Mouse (Mus musculus) intestine, embryonic 15.5 days (tissue): ENCODE measurements around the gene Mettl5. TPM values are rescaled to one million over a fixed set of nuclear protein-coding genes. Genes with fewer than 3 reads are reported as not detected.
A peak's percentile ranks its signal among the peaks of the same experiment; 100 is the strongest.
"Not testable (repeated sequence)": the region's sequence is repeated elsewhere in the genome, so short reads cannot be mapped to it uniquely, and the experiment has no call there.

ENCODE experiments used
- ATAC-seq: fragments of 200-750 bp; cut with Nextera tagmentation; 2 replicates; pipeline ENCODE4 v1.8.0; 2017; ENCODE audit warnings: moderate TSS enrichment, moderate library complexity
- H3K27ac ChIP-seq: fragments of 300-500 bp; sonication (generic); 2 replicates; pipeline ENCODE4 v1.5.1; 2015; ENCODE audit warnings: mild to moderate bottlenecking, inconsistent platforms
- H3K27me3 ChIP-seq: fragments of 300-500 bp; sonication (generic); replicated peaks from 2 replicates; pipeline ENCODE4 v1.6.1; 2015; ENCODE audit warnings: inconsistent platforms
- H3K36me3 ChIP-seq: fragments of 300-500 bp; sonication (generic); 2 replicates; pipeline ENCODE4 v1.6.1; 2015; ENCODE audit warnings: inconsistent platforms
- H3K4me1 ChIP-seq: fragments of 300-500 bp; sonication (generic); replicated peaks from 2 replicates; pipeline ENCODE4 v1.6.1; 2015; ENCODE audit warnings: inconsistent platforms
- H3K4me2 ChIP-seq: fragments of 300-500 bp; sonication (generic); replicated peaks from 2 replicates; pipeline ENCODE4 v1.6.1; 2015; ENCODE audit warnings: mild to moderate bottlenecking, inconsistent platforms
- H3K4me3 ChIP-seq: fragments of 300-500 bp; sonication (generic); replicated peaks from 2 replicates; pipeline ENCODE4 v1.5.1; 2015; ENCODE audit warnings: inconsistent platforms
- H3K9ac ChIP-seq: fragments of 300-500 bp; sonication (generic); 2 replicates; pipeline ENCODE4 v1.6.1; 2015; ENCODE audit warnings: inconsistent platforms
- H3K9me3 ChIP-seq: fragments of 300-500 bp; sonication (generic); 2 replicates; pipeline ENCODE4 v1.6.1; 2016; ENCODE audit warnings: inconsistent platforms
- WGBS: fragments of 180-500 bp; shearing (Covaris S2); methylation state at CpG from one replicate; pipeline ENCODE4 v1.1.7; 2015; 5-methylcytosine and 5-hydroxymethylcytosine counted together
- polyA plus RNA-seq: library from polyadenylated mRNA; unstranded; fragments of >200 nt; fragmentation: Nextera tagmentation; extraction: Ambion mirVana; gene quantifications from 2 replicates; pipeline ENCODE4 v1.2.1, GENCODE M21; 2015

Gene Mettl5
- polyA plus RNA-seq, result 39.8 and 41.2 TPM in 2 replicates

DNA sequence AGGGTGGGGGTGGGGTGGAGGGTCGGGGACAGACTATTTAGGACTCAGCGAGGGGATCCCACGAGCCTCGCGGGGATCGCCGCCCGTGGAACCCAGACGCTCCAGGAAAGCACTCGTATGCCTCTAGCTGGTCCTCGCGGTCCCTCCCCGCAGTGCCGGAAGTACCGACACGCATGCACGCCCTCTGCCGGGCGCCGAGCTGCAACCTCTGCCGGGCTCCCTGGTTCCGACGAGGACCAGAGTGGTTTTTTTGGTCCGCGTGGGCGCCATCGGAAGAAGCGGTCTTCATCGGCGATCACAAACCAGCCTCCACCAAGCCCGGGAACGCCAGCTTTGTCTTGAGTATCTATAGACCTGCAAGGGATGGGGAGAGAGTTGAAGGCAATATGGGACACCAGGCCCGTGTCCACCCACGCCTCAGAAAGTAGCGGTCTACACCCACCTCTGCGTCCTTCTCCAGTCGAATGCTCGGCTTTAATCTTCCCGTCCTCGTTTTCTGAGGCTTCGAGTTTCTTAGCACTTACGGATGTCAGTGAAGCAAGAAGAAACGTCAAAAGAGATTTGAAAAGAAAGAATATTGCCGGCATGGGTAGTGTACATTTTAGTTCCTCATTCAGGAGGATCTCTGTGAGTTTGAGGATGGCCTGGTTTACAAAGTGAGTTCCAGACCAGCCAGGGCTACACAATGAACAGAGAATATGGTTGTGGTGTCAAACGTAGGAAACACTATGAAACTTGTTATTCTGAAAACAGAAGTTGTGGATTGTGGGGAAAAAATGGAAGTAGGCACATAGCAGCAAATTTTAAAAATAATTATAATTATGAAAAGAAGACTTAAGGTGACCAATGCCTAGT, at the start of gene Mettl5:
Gene Mettl5, minus strand, starts transcription at position 165 of the 855 bp plus-strand sequence.
- H3K36me3 ChIP-seq, result no peaks in the 10 kb centered on the region
- peak within 1 kb of the TSS; percentile 88 for H3K9ac ChIP-seq
- peak within 1 kb of the TSS; percentile 64 for H3K27ac ChIP-seq
- WGBS, result 2% methylated on average over 45 of the region's 45 CpGs
- H3K4me3 ChIP-seq, result peak within 1 kb of the TSS; percentile 63
- no peaks in the 10 kb centered on the region for H3K9me3 ChIP-seq
- H3K27me3 ChIP-seq, result no peaks in the 10 kb centered on the region
- ATAC-seq, result peak; percentile 99
- peak within 1 kb of the TSS; percentile 71 for H3K4me2 ChIP-seq
- H3K4me1 ChIP-seq, result 0 out of 2 replicates have a peak, but pooled peaks cover 2% of the 10 kb centered on the region

DNA sequence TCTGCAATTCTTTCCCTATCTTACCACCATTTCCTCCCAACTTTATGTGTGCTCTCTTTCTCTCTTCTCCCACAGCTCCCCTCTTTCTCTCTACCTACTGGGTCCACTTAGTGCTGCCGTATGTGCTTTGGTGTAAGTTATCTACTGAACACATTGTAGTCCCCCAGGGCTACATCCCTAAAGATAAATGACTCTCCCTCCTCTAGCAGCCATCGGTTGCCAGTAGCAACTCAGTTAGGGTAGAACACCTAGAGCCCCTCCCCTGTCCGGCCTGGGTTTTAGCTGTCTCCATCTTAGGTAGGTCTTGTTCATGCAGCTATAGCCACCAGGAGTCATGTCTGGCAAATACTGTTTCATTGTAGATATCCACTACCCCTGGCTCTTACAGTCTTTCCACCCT, 39.5 kb upstream of the Mettl5 start:
- Histone ChIP-seq H3K9me3 (no peaks in the 10 kb centered on the region), H3K4me1 (no peaks in the 10 kb centered on the region), H3K9ac (no peak overlapping the region), H3K4me3 (no peak overlapping the region), H3K4me2 (no peak overlapping the region), H3K27me3 (no peaks in the 10 kb centered on the region), H3K36me3 (peaks cover 5% of the 10 kb centered on the region; the same call in 1 of the 2 replicates), H3K27ac (no peak overlapping the region)
- 87% methylated on average over 3 of the region's 3 CpGs for WGBS
- ATAC-seq, result no peak

DNA sequence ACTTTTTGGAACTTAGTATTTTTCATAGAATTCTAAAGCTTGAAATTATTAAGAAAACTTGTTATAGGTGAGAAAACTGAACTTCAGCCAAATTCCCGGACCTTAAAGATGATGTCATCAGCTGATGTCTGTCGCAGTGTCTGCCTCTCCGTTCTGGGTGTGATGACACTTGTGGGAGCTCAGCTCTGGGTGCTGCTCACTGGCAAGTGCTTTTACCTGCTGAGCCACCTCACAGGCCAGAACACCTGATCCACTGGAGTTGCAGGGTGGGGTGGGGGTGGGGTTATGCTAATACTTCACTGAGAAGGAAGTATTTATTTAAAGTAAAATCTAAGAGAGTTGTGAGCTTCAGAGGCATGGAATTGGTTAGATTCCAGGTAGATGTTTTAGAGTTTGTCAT, 31.9 kb upstream of the Mettl5 start:
- no peak; the same call in 1 of the 2 replicates for ATAC-seq
- WGBS, result 87% methylated on average over 3 of the region's 3 CpGs
- Histone ChIP-seq H3K4me1 (no peaks in the 10 kb centered on the region), H3K9me3 (no peaks in the 10 kb centered on the region), H3K9ac (no peak overlapping the region), H3K4me3 (no peak overlapping the region), H3K36me3 (peaks cover 7% of the 10 kb centered on the region; the same call in 1 of the 2 replicates), H3K4me2 (no peak overlapping the region), H3K27me3 (no peaks in the 10 kb centered on the region), H3K27ac (no peak overlapping the region)

GRCm38 (mm10) chr2:69912801-69913200, 27.4 kb upstream of the Mettl5 start:
- H3K27me3 ChIP-seq, result no peaks in the 10 kb centered on the region
- no peaks in the 10 kb centered on the region for H3K9me3 ChIP-seq
- H3K4me2 ChIP-seq, result no peak overlapping the region
- no peak for ATAC-seq
- no peak overlapping the region for H3K4me3 ChIP-seq
- peaks cover 5% of the 10 kb centered on the region; the same call in 1 of the 2 replicates for H3K36me3 ChIP-seq
- no peak overlapping the region for H3K27ac ChIP-seq
- 55% methylated on average over 2 of the region's 2 CpGs for WGBS
- H3K4me1 ChIP-seq, result no peaks in the 10 kb centered on the region
- H3K9ac ChIP-seq, result no peak overlapping the region

- H3K4me1 ChIP-seq, H3K9me3 ChIP-seq, H3K4me2 ChIP-seq, H3K27me3 ChIP-seq, ATAC-seq, H3K9ac ChIP-seq, H3K27ac ChIP-seq, H3K36me3 ChIP-seq, H3K4me3 ChIP-seq: not testable (repeated sequence)
- 88% methylated on average over 4 of the region's 4 CpGs for WGBS
These were observed 22.0 kb upstream of the Mettl5 start for GRCm38 (mm10) chr2:69907394-69907793.

DNA sequence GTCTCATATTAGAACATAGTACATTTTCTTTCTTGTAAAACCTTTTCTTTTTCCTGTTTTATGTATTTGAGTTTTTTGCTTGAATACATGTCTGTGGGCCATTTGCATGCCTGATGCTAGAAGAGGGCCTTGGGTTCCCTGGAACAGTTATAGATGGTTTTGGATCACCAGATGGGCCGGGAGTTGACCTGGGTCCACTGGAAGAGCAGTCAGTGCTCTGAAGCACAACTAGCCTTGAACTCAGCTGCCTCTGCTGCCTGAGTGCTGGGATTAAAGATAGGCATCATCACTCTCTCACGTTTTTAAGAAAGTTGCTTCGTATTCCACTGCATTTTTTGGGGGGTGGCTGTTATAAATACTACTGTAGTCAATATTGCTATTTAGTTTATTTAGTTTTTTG, 18.1 kb upstream of the Mettl5 start:
- no peak for ATAC-seq
- H3K4me2 ChIP-seq, result no peak overlapping the region
- H3K9ac ChIP-seq, result no peak overlapping the region
- H3K9me3 ChIP-seq, result no peaks in the 10 kb centered on the region
- H3K4me1 ChIP-seq, result peaks cover under 1% of the 10 kb centered on the region; the same call in 1 of the 2 replicates
- H3K27me3 ChIP-seq, result no peaks in the 10 kb centered on the region
- H3K36me3 ChIP-seq, result no peaks in the 10 kb centered on the region
- no peak overlapping the region for H3K4me3 ChIP-seq
- WGBS, result 88% methylated on average over 3 of the region's 3 CpGs
- H3K27ac ChIP-seq, result no peak overlapping the region

DNA sequence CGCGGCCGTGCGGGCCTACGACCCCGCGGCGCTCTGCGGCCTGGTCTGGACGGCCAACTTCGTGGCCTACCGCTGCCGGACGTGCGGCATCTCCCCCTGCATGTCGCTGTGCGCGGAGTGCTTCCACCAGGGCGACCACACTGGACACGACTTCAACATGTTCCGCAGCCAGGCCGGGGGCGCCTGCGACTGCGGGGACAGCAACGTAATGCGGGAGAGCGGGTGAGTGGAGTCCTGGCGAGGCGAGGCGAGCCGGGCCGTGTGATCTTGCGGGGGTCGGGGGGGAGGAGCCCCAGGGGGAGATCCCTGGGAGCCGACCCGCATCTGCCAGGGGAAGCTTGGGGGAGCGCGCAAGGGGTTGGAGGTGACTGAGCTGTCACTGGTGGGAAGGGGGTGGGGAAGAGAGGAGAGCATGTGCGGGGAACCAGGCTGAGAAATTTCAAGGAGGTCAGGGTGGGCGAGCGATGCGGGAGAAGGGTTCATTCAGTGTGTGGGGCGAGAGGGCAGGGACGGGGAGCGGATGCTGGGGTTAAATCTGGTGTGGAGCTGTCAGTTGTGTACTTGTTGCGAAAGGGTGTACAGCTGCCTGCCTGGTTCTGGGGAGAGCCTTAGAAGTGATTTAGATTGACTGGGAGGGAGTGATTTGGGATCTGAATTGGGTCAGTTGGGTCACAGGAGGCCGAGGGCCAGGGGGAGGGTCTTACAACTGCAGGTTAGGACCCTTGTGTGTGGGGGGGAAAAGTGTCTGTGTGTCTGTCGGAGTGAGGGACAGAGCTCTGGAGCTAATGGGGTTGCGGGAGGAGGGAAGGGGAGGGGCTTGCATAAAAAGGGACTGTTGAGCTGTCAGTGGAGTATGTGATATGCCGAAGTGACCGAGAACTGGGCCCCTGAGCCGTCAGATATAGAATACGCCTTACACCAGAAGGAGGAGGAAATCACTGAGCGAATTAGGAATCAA, 12.5 kb upstream of the Mettl5 start:
- peak overlapping the region; percentile 94 for H3K4me3 ChIP-seq
- no peaks in the 10 kb centered on the region for H3K36me3 ChIP-seq
- no peaks in the 10 kb centered on the region for H3K27me3 ChIP-seq
- WGBS, result under 1% methylated on average over 55 of the region's 55 CpGs
- H3K4me2 ChIP-seq, result peak overlapping the region; percentile 87
- H3K27ac ChIP-seq, result peak overlapping the region; percentile 88
- peak overlapping the region; percentile 96 for H3K9ac ChIP-seq
- ATAC-seq, result peak; percentile 83
- H3K4me1 ChIP-seq, result peaks cover 3% of the 10 kb centered on the region; the same call in 1 of the 2 replicates
- no peaks in the 10 kb centered on the region for H3K9me3 ChIP-seq

DNA sequence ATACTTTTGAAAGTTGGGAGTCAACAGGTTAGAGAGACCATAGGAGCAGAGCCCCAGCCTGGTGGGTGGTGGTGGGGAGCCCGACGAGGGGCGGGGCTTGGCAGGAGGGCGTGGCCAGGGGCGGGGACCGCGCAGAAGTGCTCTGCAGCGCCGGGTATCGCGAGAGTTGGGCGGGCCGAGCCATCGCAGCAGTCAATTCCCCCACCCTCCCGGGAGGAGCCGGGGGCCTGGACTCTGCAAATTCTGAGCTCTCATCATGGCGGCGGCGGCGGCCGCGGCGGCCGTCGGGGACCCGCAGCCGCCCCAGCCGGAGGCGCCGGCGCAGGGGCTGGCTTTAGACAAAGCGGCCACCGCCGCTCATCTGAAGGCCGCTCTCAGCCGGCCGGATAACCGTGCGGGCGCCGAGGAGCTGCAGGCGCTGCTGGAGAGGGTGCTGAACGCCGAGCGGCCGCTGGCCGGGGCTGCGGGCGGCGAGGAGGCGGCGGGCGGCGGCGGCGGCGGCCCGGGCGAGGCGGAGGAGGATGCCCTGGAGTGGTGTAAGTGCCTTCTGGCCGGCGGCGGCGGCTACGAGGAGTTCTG, 11.7 kb upstream of the Mettl5 start, which contains the start of gene Ubr3:
Gene Ubr3, plus strand, starts transcription at position 208 of the 579 bp plus-strand sequence.
- peak; percentile 99 for ATAC-seq
- peaks cover 3% of the 10 kb centered on the region; the same call in 1 of the 2 replicates for H3K4me1 ChIP-seq
- no peaks in the 10 kb centered on the region for H3K9me3 ChIP-seq
- H3K4me2 ChIP-seq, result peak within 1 kb of the TSS; percentile 87
- H3K27ac ChIP-seq, result peak within 1 kb of the TSS; percentile 88
- H3K4me3 ChIP-seq, result peak within 1 kb of the TSS; percentile 94
- H3K36me3 ChIP-seq, result no peaks in the 10 kb centered on the region
- H3K9ac ChIP-seq, result peak within 1 kb of the TSS; percentile 96
- WGBS, result 1% methylated on average over 60 of the region's 65 CpGs
- H3K27me3 ChIP-seq, result no peaks in the 10 kb centered on the region

DNA sequence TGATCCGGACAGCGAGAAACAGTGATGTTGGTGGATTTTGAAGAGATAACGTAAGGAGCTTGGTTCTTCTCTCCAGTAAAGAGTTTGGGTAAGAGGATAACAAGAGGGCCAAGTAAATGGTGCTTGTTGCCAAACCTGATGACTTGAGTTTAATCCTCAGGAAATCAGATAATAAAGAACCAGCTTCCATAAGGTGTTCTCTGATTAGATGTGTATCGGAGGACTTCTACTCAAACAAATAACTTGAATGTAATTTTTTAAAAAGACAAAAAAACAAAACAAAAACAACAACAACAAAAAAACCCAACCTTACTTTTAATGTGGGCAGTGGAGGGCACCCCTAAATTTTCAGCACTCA, 10.8 kb upstream of the Mettl5 start:
- H3K27ac ChIP-seq, result no peak overlapping the region
- no peak overlapping the region for H3K4me2 ChIP-seq
- H3K4me1 ChIP-seq, result peaks cover 3% of the 10 kb centered on the region; the same call in 1 of the 2 replicates
- H3K36me3 ChIP-seq, result no peaks in the 10 kb centered on the region
- no peaks in the 10 kb centered on the region for H3K27me3 ChIP-seq
- H3K4me3 ChIP-seq, result no peak overlapping the region
- ATAC-seq, result no peak
- no peaks in the 10 kb centered on the region for H3K9me3 ChIP-seq
- WGBS, result 94% methylated on average over 4 of the region's 4 CpGs
- H3K9ac ChIP-seq, result no peak overlapping the region

- no peaks in the 10 kb centered on the region for H3K36me3 ChIP-seq
- no peak for ATAC-seq
- no peak overlapping the region for H3K4me3 ChIP-seq
These were observed 10.2 kb upstream of the Mettl5 start for GRCm38 (mm10) chr2:69895502-69896223.

DNA sequence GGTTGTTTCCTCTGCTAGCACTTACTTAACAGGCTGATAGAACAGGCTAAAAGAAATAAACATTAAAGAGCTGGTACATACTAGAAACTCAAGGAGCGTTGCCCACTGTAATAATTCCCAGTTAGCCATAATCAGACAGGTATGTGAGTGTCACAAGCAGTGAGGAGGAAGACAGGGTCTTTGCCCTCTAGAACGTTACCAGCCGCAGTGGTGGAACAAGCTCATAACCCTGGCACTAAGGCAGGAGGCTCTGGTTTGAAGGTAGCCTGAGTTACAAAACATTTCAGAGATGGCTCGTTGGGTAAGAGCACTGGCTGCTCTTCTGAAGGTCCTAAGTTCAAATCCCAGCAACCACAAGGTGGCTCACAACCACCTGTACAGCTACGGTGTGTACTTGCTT, 8.5 kb upstream of the Mettl5 start:
- Histone ChIP-seq H3K4me1 (peaks cover 3% of the 10 kb centered on the region; the same call in 1 of the 2 replicates), H3K9me3 (no peaks in the 10 kb centered on the region), H3K4me3 (no peak overlapping the region), H3K36me3 (no peaks in the 10 kb centered on the region), H3K27ac (no peak overlapping the region), H3K9ac (no peak overlapping the region), H3K4me2 (no peak overlapping the region), H3K27me3 (no peaks in the 10 kb centered on the region)
- ATAC-seq, result no peak
- 80% methylated on average over 5 of the region's 5 CpGs for WGBS

More at GRCm38 (mm10) chr2:69895502-69896223, 10.2 kb upstream of the Mettl5 start:
- Histone ChIP-seq H3K4me2 (no peak overlapping the region), H3K9ac (no peak overlapping the region), H3K4me1 (peaks cover 3% of the 10 kb centered on the region; the same call in 1 of the 2 replicates), H3K9me3 (no peaks in the 10 kb centered on the region), H3K27me3 (no peaks in the 10 kb centered on the region), H3K27ac (no peak overlapping the region)
- WGBS, result 56% methylated on average over 14 of the region's 14 CpGs
